Mouse (Mus musculus) MEL (cell line): Measurements from ENCODE around the gene Mark1.

Source experiments
- BHLHE40 ChIP-seq: IDR thresholded peaks from 2 replicates; pipeline ENCODE4 v1.6.1; 2012; ENCODE audit warnings: low read depth, mild to moderate bottlenecking, inconsistent platforms, low read length, improper control_type of control experiment, borderline replicate concordance
- CTCF ChIP-seq, 3 experiments: IDR thresholded peaks in 2 of 3; conservative IDR thresholded peaks in 1 of 3; 2 replicates each; pipeline ENCODE4 v1.5.1; 2011 to 2012; ENCODE audit warnings: low read length in 3 of 3, low read depth in 2 of 3, mild to moderate bottlenecking in 2 of 3, improper control_type of control experiment in 1 of 3, inconsistent platforms in 1 of 3, mixed read lengths in 1 of 3, moderate library complexity in 1 of 3; ENCODE audit not compliant: control insufficient read depth in 1 of 3, insufficient read depth in 1 of 3, poor library complexity in 1 of 3, severe bottlenecking in 1 of 3
- GATA1 ChIP-seq: IDR thresholded peaks from 2 replicates; pipeline ENCODE4 v1.6.1; 2011; ENCODE audit warnings: low read depth, low read length, improper control_type of control experiment
- MAZ ChIP-seq: IDR thresholded peaks from 2 replicates; pipeline ENCODE4 v1.6.1; 2012; ENCODE audit warnings: low read depth, mild to moderate bottlenecking, inconsistent platforms, low read length, improper control_type of control experiment
- POLR2A ChIP-seq, 2 experiments: IDR thresholded peaks; 2 replicates each; pipeline ENCODE4 v1.6.1; 2011 to 2012; ENCODE audit warnings: low read length in 2 of 2, mild to moderate bottlenecking in 2 of 2, control low read depth in 1 of 2, improper control_type of control experiment in 1 of 2, low read depth in 1 of 2, moderate library complexity in 1 of 2; ENCODE audit not compliant: control insufficient read depth in 1 of 2, insufficient read depth in 1 of 2, poor library complexity in 1 of 2
- SIN3A ChIP-seq: IDR thresholded peaks from 2 replicates; pipeline ENCODE4 v1.6.1; 2012; ENCODE audit warnings: low read length, improper control_type of control experiment, inconsistent platforms
- TAL1 ChIP-seq: IDR thresholded peaks from 2 replicates; pipeline ENCODE4 v1.6.1; 2012; ENCODE audit warnings: mild to moderate bottlenecking, inconsistent platforms, low read length, moderate library complexity, mixed read lengths
- TCF12 ChIP-seq: IDR thresholded peaks from 2 replicates; pipeline ENCODE4 v1.6.1; 2014; ENCODE audit warnings: low read depth, mild to moderate bottlenecking, inconsistent platforms, low read length, improper control_type of control experiment, moderate library complexity
- ZNF384 ChIP-seq: IDR thresholded peaks from 2 replicates; pipeline ENCODE4 v1.6.1; 2012; ENCODE audit warnings: low read depth, mild to moderate bottlenecking, inconsistent platforms, low read length, improper control_type of control experiment

- TF ChIP-seq POLR2A (IDR thresholded peaks at IDR 0.05; ENCODE audit: control insufficient read depth in 1 of 2, insufficient read depth in 1 of 2, low read depth in 1 of 2, low read length in 2 of 2, poor library complexity in 1 of 2) (no peak), CTCF (IDR thresholded peaks at IDR 0.05 in 2 of 3, conservative IDR thresholded peaks at IDR 0.05 in 1 of 3; ENCODE audit: control insufficient read depth in 1 of 3, insufficient read depth in 1 of 3, low read depth in 2 of 3, low read length in 3 of 3, poor library complexity in 1 of 3, severe bottlenecking in 1 of 3) (no peak), GATA1 (no peak), TAL1 (no peak), MAZ (no peak), BHLHE40 (no peak), SIN3A (no peak), ZNF384 (no peak), TCF12 (no peak)
Observed at GRCm38 (mm10) chr1:185030565-185030964, 31.2 kb upstream of the Mark1 start.
